Mouse (Mus musculus): ENCODE measurements around the gene Ubb. TPM values are rescaled to one million over a fixed set of nuclear protein-coding genes. Genes with fewer than 3 reads are reported as not detected.

Gene Ubb
- polyA plus RNA-seq, 1 experiment from 2014 or later: 3,133 TPM

- H3K9me3 ChIP-seq (ENCODE audit: control insufficient read depth, low read depth, low read length): no peaks in the 10 kb centered on the region
- H3K4me3 ChIP-seq (ENCODE audit: low read depth, low read length): no peak overlapping the region
- H3K4me2 ChIP-seq (replicated peaks; ENCODE audit: low read depth, low read length): no peak overlapping the region
- 84% methylated on average over 6 of the region's 6 CpGs for WGBS
- no peak overlapping the region for H3K27ac ChIP-seq (ENCODE audit: low read length)
- no peaks in the 10 kb centered on the region for H3K4me1 ChIP-seq (ENCODE audit: control insufficient read depth, insufficient read depth, low read length)
- no peak for ATAC-seq (ENCODE audit: insufficient number of reproducible peaks, insufficient read depth, low FRiP score, low read depth)
- no peaks in the 10 kb centered on the region for H3K27me3 ChIP-seq (ENCODE audit: control insufficient read depth, insufficient read depth, low read length)
- no peak overlapping the region for H3K9ac ChIP-seq (replicated peaks; ENCODE audit: low read depth, low read length)
- H3K36me3 ChIP-seq (ENCODE audit: control insufficient read depth, insufficient read depth, low read length): no peaks in the 10 kb centered on the region
These were observed 32.1 kb downstream of the Ubb start for GRCm38 (mm10) chr11:62583031-62583430.

GRCm38 (mm10) chr11:62584671-62585206 lies 33.8 kb downstream of the Ubb start:
- Histone ChIP-seq H3K4me2 (replicated peaks; ENCODE audit: low read depth, low read length) (no peak overlapping the region), H3K36me3 (ENCODE audit: control insufficient read depth, insufficient read depth, low read length) (no peaks in the 10 kb centered on the region), H3K4me1 (ENCODE audit: control insufficient read depth, insufficient read depth, low read length) (no peaks in the 10 kb centered on the region), H3K9me3 (ENCODE audit: control insufficient read depth, low read depth, low read length) (no peaks in the 10 kb centered on the region), H3K27me3 (ENCODE audit: control insufficient read depth, insufficient read depth, low read length) (no peaks in the 10 kb centered on the region), H3K27ac (ENCODE audit: low read length) (no peak overlapping the region), H3K9ac (replicated peaks; ENCODE audit: low read depth, low read length) (no peak overlapping the region), H3K4me3 (ENCODE audit: low read depth, low read length) (no peak overlapping the region)
- WGBS: 57% methylated on average over 9 of the region's 9 CpGs
- no peak for ATAC-seq (ENCODE audit: insufficient number of reproducible peaks, insufficient read depth, low FRiP score, low read depth)

- ATAC-seq (ENCODE audit: insufficient number of reproducible peaks, insufficient read depth, low FRiP score, low read depth): no peak
- no peak overlapping the region for H3K4me2 ChIP-seq (replicated peaks; ENCODE audit: low read depth, low read length)
- no peaks in the 10 kb centered on the region for H3K36me3 ChIP-seq (ENCODE audit: control insufficient read depth, insufficient read depth, low read length)
- H3K9me3 ChIP-seq (ENCODE audit: control insufficient read depth, low read depth, low read length): no peaks in the 10 kb centered on the region
- H3K4me1 ChIP-seq (ENCODE audit: control insufficient read depth, insufficient read depth, low read length): no peaks in the 10 kb centered on the region; the same call in 1 of the 2 replicates
- H3K27ac ChIP-seq (ENCODE audit: low read length): no peak overlapping the region
- no peaks in the 10 kb centered on the region for H3K27me3 ChIP-seq (ENCODE audit: control insufficient read depth, insufficient read depth, low read length)
- 85% methylated on average over 5 of the region's 5 CpGs for WGBS
- H3K4me3 ChIP-seq (ENCODE audit: low read depth, low read length): no peak overlapping the region
- no peak overlapping the region for H3K9ac ChIP-seq (replicated peaks; ENCODE audit: low read depth, low read length)
These were observed 36.1 kb downstream of the Ubb start for GRCm38 (mm10) chr11:62587034-62587433.

- no peaks in the 10 kb centered on the region; the same call in 1 of the 2 replicates for H3K4me1 ChIP-seq (ENCODE audit: control insufficient read depth, insufficient read depth, low read length)
- no peaks in the 10 kb centered on the region for H3K27me3 ChIP-seq (ENCODE audit: control insufficient read depth, insufficient read depth, low read length)
- no peak overlapping the region for H3K27ac ChIP-seq (ENCODE audit: low read length)
- 89% methylated on average over 10 of the region's 10 CpGs for WGBS
- no peaks in the 10 kb centered on the region for H3K36me3 ChIP-seq (ENCODE audit: control insufficient read depth, insufficient read depth, low read length)
- no peak for ATAC-seq (ENCODE audit: insufficient number of reproducible peaks, insufficient read depth, low FRiP score, low read depth)
- no peaks in the 10 kb centered on the region for H3K9me3 ChIP-seq (ENCODE audit: control insufficient read depth, low read depth, low read length)
- no peak overlapping the region for H3K9ac ChIP-seq (replicated peaks; ENCODE audit: low read depth, low read length)
- H3K4me3 ChIP-seq (ENCODE audit: low read depth, low read length): no peak overlapping the region
- H3K4me2 ChIP-seq (replicated peaks; ENCODE audit: low read depth, low read length): no peak overlapping the region
These were observed 38.4 kb downstream of the Ubb start for GRCm38 (mm10) chr11:62589391-62589790.

GRCm38 (mm10) chr11:62591026-62591425 lies 40.1 kb downstream of the Ubb start:
- H3K4me1 ChIP-seq (ENCODE audit: control insufficient read depth, insufficient read depth, low read length): no peaks in the 10 kb centered on the region; the same call in 1 of the 2 replicates
- H3K9me3 ChIP-seq (ENCODE audit: control insufficient read depth, low read depth, low read length): no peaks in the 10 kb centered on the region
- WGBS: 78% methylated on average over 2 of the region's 2 CpGs
- H3K27ac ChIP-seq (ENCODE audit: low read length): no peak overlapping the region
- no peaks in the 10 kb centered on the region for H3K36me3 ChIP-seq (ENCODE audit: control insufficient read depth, insufficient read depth, low read length)
- H3K9ac ChIP-seq (replicated peaks; ENCODE audit: low read depth, low read length): no peak overlapping the region
- no peak overlapping the region for H3K4me2 ChIP-seq (replicated peaks; ENCODE audit: low read depth, low read length)
- no peak overlapping the region for H3K4me3 ChIP-seq (ENCODE audit: low read depth, low read length)
- no peak for ATAC-seq (ENCODE audit: insufficient number of reproducible peaks, insufficient read depth, low FRiP score, low read depth)
- no peaks in the 10 kb centered on the region for H3K27me3 ChIP-seq (ENCODE audit: control insufficient read depth, insufficient read depth, low read length)

- H3K27ac ChIP-seq (ENCODE audit: low read length): no peak overlapping the region
- no peak overlapping the region for H3K9ac ChIP-seq (replicated peaks; ENCODE audit: low read depth, low read length)
- no peak overlapping the region for H3K4me3 ChIP-seq (ENCODE audit: low read depth, low read length)
- ATAC-seq (ENCODE audit: insufficient number of reproducible peaks, insufficient read depth, low FRiP score, low read depth): no peak
- 57% methylated on average over 8 of the region's 8 CpGs for WGBS
- H3K36me3 ChIP-seq (ENCODE audit: control insufficient read depth, insufficient read depth, low read length): no peaks in the 10 kb centered on the region
- no peaks in the 10 kb centered on the region for H3K9me3 ChIP-seq (ENCODE audit: control insufficient read depth, low read depth, low read length)
- no peak overlapping the region for H3K4me2 ChIP-seq (replicated peaks; ENCODE audit: low read depth, low read length)
- H3K27me3 ChIP-seq (ENCODE audit: control insufficient read depth, insufficient read depth, low read length): no peaks in the 10 kb centered on the region
- no peaks in the 10 kb centered on the region; the same call in 1 of the 2 replicates for H3K4me1 ChIP-seq (ENCODE audit: control insufficient read depth, insufficient read depth, low read length)
These were observed 41.1 kb downstream of the Ubb start for GRCm38 (mm10) chr11:62591904-62592575.

GRCm38 (mm10) chr11:62598571-62598970 lies 47.6 kb downstream of the Ubb start:
- H3K4me1 ChIP-seq (ENCODE audit: control insufficient read depth, insufficient read depth, low read length): 0 out of 2 replicates have a peak, but pooled peaks cover 7% of the 10 kb centered on the region
- H3K27ac ChIP-seq (ENCODE audit: low read length): no peak overlapping the region
- no peaks in the 10 kb centered on the region for H3K9me3 ChIP-seq (ENCODE audit: control insufficient read depth, low read depth, low read length)
- H3K4me3 ChIP-seq (ENCODE audit: low read depth, low read length): no peak overlapping the region
- no peak for ATAC-seq (ENCODE audit: insufficient number of reproducible peaks, insufficient read depth, low FRiP score, low read depth)
- H3K4me2 ChIP-seq (replicated peaks; ENCODE audit: low read depth, low read length): no peak overlapping the region
- H3K36me3 ChIP-seq (ENCODE audit: control insufficient read depth, insufficient read depth, low read length): no peaks in the 10 kb centered on the region
- no peaks in the 10 kb centered on the region for H3K27me3 ChIP-seq (ENCODE audit: control insufficient read depth, insufficient read depth, low read length)
- no peak overlapping the region for H3K9ac ChIP-seq (replicated peaks; ENCODE audit: low read depth, low read length)
- 63% methylated on average over 4 of the region's 4 CpGs for WGBS

- peaks cover 21% of the 10 kb centered on the region for H3K4me1 ChIP-seq (ENCODE audit: control insufficient read depth, insufficient read depth, low read length)
- peak overlapping the region; percentile 52; the same call in 1 of the 2 replicates for H3K9ac ChIP-seq (replicated peaks; ENCODE audit: low read depth, low read length)
- no peaks in the 10 kb centered on the region for H3K27me3 ChIP-seq (ENCODE audit: control insufficient read depth, insufficient read depth, low read length)
- ATAC-seq (ENCODE audit: insufficient number of reproducible peaks, insufficient read depth, low FRiP score, low read depth): no peak
- 11% methylated on average over 17 of the region's 17 CpGs for WGBS
- H3K4me2 ChIP-seq (replicated peaks; ENCODE audit: low read depth, low read length): peak overlapping the region; percentile 51
- peak overlapping the region; percentile 84 for H3K4me3 ChIP-seq (ENCODE audit: low read depth, low read length)
- peaks cover 30% of the 10 kb centered on the region for H3K36me3 ChIP-seq (ENCODE audit: control insufficient read depth, insufficient read depth, low read length)
- no peaks in the 10 kb centered on the region for H3K9me3 ChIP-seq (ENCODE audit: control insufficient read depth, low read depth, low read length)
- peak overlapping the region; percentile 92 for H3K27ac ChIP-seq (ENCODE audit: low read length)
These were observed 51.0 kb downstream of the Ubb start for GRCm38 (mm10) chr11:62601732-62602618.
